Comparison of ENCODE assay signal across 8 mouse cellular contexts in genomic region chr1:172206141-172206917, GRCm38 (mm10). TPM values are rescaled to one million over a fixed set of nuclear protein-coding genes. Genes with fewer than 3 reads are reported as not detected.
A peak's percentile ranks its signal among the peaks of the same experiment; 100 is the strongest.
DNase-seq lines count a peak whose midpoint lies in the region; ATAC-seq lines count a peak whose summit lies in the region.

Pea15a (minus strand) TSS chr1:172206804.

- peaks cover 64% of the 10 kb centered on the region for H3K4me1 ChIP-seq in forebrain, embryonic 10.5 days
- H3K4me1 ChIP-seq in heart, embryonic 14.5 days (ENCODE audit: control insufficient read depth in 2 of 2, insufficient read depth in 2 of 2, low read length in 2 of 2) = peaks cover 45 to 60% of the 10 kb centered on the region in 2 experiments
- peaks cover 57% of the 10 kb centered on the region for H3K4me1 ChIP-seq in liver, embryonic 13.5 days (replicated peaks)
- H3K4me1 ChIP-seq in stomach, embryonic 15.5 days = peaks cover 57% of the 10 kb centered on the region

- 0% methylated on average over 40 of the region's 40 CpGs for WGBS in forebrain, embryonic 10.5 days
- under 1% methylated on average over 38 of the region's 40 CpGs for WGBS in heart, embryonic 14.5 days
- under 1% methylated on average over 39 of the region's 40 CpGs for WGBS in liver, embryonic 13.5 days (ENCODE audit: insufficient replicate concordance)
- WGBS in stomach, embryonic 15.5 days = under 1% methylated on average over 40 of the region's 40 CpGs

- H3K27me3 ChIP-seq in forebrain, embryonic 10.5 days (ENCODE audit: poor library complexity, severe bottlenecking) = no peaks in the 10 kb centered on the region
- no peaks in the 10 kb centered on the region for H3K27me3 ChIP-seq in heart, embryonic 14.5 days (ENCODE audit: control insufficient read depth, insufficient read depth, low read length)
- H3K27me3 ChIP-seq in liver, embryonic 13.5 days = peaks cover 17% of the 10 kb centered on the region
- no peaks in the 10 kb centered on the region for H3K27me3 ChIP-seq in stomach, embryonic 15.5 days (replicated peaks)

- H3K9me3 ChIP-seq in forebrain, embryonic 10.5 days = no peaks in the 10 kb centered on the region
- H3K9me3 ChIP-seq in heart, embryonic 14.5 days (ENCODE audit: control insufficient read depth, low read length) = no peaks in the 10 kb centered on the region
- no peaks in the 10 kb centered on the region for H3K9me3 ChIP-seq in liver, embryonic 13.5 days (replicated peaks)
- no peaks in the 10 kb centered on the region for H3K9me3 ChIP-seq in stomach, embryonic 15.5 days

- peak within 1 kb of the TSS; percentile 72 for H3K4me2 ChIP-seq in heart, embryonic 14.5 days (ENCODE audit: low read length)
- H3K4me2 ChIP-seq in liver, embryonic 13.5 days = peak within 1 kb of the TSS; percentile 72
- peak within 1 kb of the TSS; percentile 63 for H3K4me2 ChIP-seq in stomach, embryonic 15.5 days

- H3K9ac ChIP-seq in heart, embryonic 14.5 days (ENCODE audit: low read length) = peak within 1 kb of the TSS; percentile 94
- peak within 1 kb of the TSS; percentile 69 for H3K9ac ChIP-seq in liver, embryonic 13.5 days
- H3K9ac ChIP-seq in stomach, embryonic 15.5 days = peak within 1 kb of the TSS; percentile 44; the same call in 1 of the 2 replicates

- ATAC-seq in heart, embryonic 14.5 days (ENCODE audit: insufficient number of reproducible peaks, insufficient read depth, low FRiP score, low read depth) = peak; percentile 83
- ATAC-seq in liver, embryonic 13.5 days (ENCODE audit: low read depth) = peak; percentile 64
- peak; percentile 77 for ATAC-seq in stomach, embryonic 15.5 days (ENCODE audit: insufficient read depth, low FRiP score, low read depth)

- peak within 1 kb of the TSS; percentile 96 for H3K27ac ChIP-seq in forebrain, embryonic 10.5 days
- H3K27ac ChIP-seq in heart, embryonic 14.5 days (replicated peaks in 1 of 2; ENCODE audit: control insufficient read depth in 1 of 2, insufficient read depth in 1 of 2, low read depth in 2 of 2, low read length in 2 of 2) = peak within 1 kb of the TSS; percentile 82 to 92
- peak within 1 kb of the TSS; percentile 48; the same call in 1 of the 2 replicates for H3K27ac ChIP-seq in liver, embryonic 13.5 days
- H3K27ac ChIP-seq in stomach, embryonic 15.5 days = peak within 1 kb of the TSS; percentile 82

- DNase-seq in A20 (ENCODE audit: low read depth, low spot score) = peak; percentile 80
- peak; percentile 47 to 70 for DNase-seq in adrenal gland, postnatal 4 days (ENCODE audit: low spot score in 2 of 2)
- DNase-seq in forebrain, embryonic 10.5 days (ENCODE audit: extremely low spot score, low spot score) = peak; percentile 88
- peak; percentile 93 for DNase-seq in kidney, postnatal 10 days
- DNase-seq in liver, embryonic 13.5 days = peak; percentile 35
- DNase-seq in natural killer cell, adult 2 months (ENCODE audit: low spot score in 2 of 2) = peak; percentile 71 to 74

- peaks cover 10% of the 10 kb centered on the region for H3K36me3 ChIP-seq in forebrain, embryonic 10.5 days (replicated peaks)
- H3K36me3 ChIP-seq in heart, embryonic 14.5 days (ENCODE audit: control insufficient read depth, insufficient read depth, low read length) = peaks cover 24% of the 10 kb centered on the region
- peaks cover 4% of the 10 kb centered on the region; the same call in 1 of the 2 replicates for H3K36me3 ChIP-seq in liver, embryonic 13.5 days
- H3K36me3 ChIP-seq in stomach, embryonic 15.5 days = no peaks in the 10 kb centered on the region

- peak within 1 kb of the TSS; percentile 85 for H3K4me3 ChIP-seq in forebrain, embryonic 10.5 days
- peak within 1 kb of the TSS; percentile 61 to 74 for H3K4me3 ChIP-seq in heart, embryonic 14.5 days (ENCODE audit: control insufficient read depth in 1 of 2, insufficient read depth in 1 of 2, low read depth in 1 of 2, low read length in 2 of 2)
- H3K4me3 ChIP-seq in liver, embryonic 13.5 days (replicated peaks) = peak within 1 kb of the TSS; percentile 58
- H3K4me3 ChIP-seq in stomach, embryonic 15.5 days (replicated peaks) = peak within 1 kb of the TSS; percentile 59

RNA-seq across cellular contexts. Expression of gene Pea15a, which starts in this region (rescaled TPM):
- 10 to 100 TPM; 92.5 to 94.7 TPM for total RNA-seq in adrenal gland, postnatal 4 days (2021)
- polyA plus RNA-seq in forebrain, embryonic 10.5 days (2016; fragmentation: Nextera tagmentation; extraction: Ambion mirVana) = 282 and 292 TPM in 2 replicates
- polyA plus RNA-seq in heart, embryonic 14.5 days (2014; fragmentation: Nextera tagmentation; extraction: Ambion mirVana) = 160 and 166 TPM in 2 replicates
- 20.9 and 22.2 TPM in 2 replicates for polyA plus RNA-seq in liver, embryonic 13.5 days (2015; fragmentation: Nextera tagmentation; extraction: Ambion mirVana)
- polyA plus RNA-seq in stomach, embryonic 15.5 days (2015; fragmentation: Nextera tagmentation; extraction: Ambion mirVana) = 103 and 108 TPM in 2 replicates

Comparison
In these comparisons a context has a peak if more than half of its experiments do, and no peak if none do; other contexts are left out.
1. Peak in every context shown above with its lines: DNase-seq, ATAC-seq, H3K4me3 ChIP-seq and H3K27ac ChIP-seq.
2. DNase-seq: peak in every context shown above with its lines; median percentile 93 in kidney, postnatal 10 days; 88 in forebrain, embryonic 10.5 days; 80 in A20; 72 in natural killer cell, adult 2 months; 58 in adrenal gland, postnatal 4 days; 35 in liver, embryonic 13.5 days.
3. H3K9ac ChIP-seq: peak in every context shown above with its lines; median percentile 94 in heart, embryonic 14.5 days; 69 in liver, embryonic 13.5 days; 44 in stomach, embryonic 15.5 days.